Mouse (Mus musculus) forelimb bud, embryonic 11.5 days (tissue): Measurements from ENCODE around the gene Bax.
"Not testable (repeated sequence)": the region's sequence is repeated elsewhere in the genome, so short reads cannot be mapped to it uniquely, and the experiment has no call there.

Experiments
- DNase-seq: peaks from one replicate; pipeline ENCODE4 v3.0.0-alpha.2; 2012; ENCODE audit warnings: low read depth, low spot score

The Bax gene

GRCm38 (mm10) chr7:45481374-45481927, 14.8 kb upstream of the Bax start, which contains the start of gene Tulp2:
Gene Tulp2, plus strand, starts transcription at chr7:45481877.
- no peak for DNase-seq

- not testable (repeated sequence) for DNase-seq
These were observed 13.6 kb upstream of the Bax start for GRCm38 (mm10) chr7:45480310-45480709.

GRCm38 (mm10) chr7:45478774-45479173, 12.1 kb upstream of the Bax start:
- no peak for DNase-seq

GRCm38 (mm10) chr7:45477003-45477402, 10.3 kb upstream of the Bax start:
- DNase-seq = peak; percentile 56

- no peak for DNase-seq
These were observed 9.8 kb upstream of the Bax start for GRCm38 (mm10) chr7:45476453-45476852.

- DNase-seq = no peak
These were observed 8.7 kb upstream of the Bax start for GRCm38 (mm10) chr7:45475291-45475969.

- peak; percentile 74 for DNase-seq
These were observed 4.2 kb upstream of the Bax start for GRCm38 (mm10) chr7:45470869-45471268.

GRCm38 (mm10) chr7:45467090-45467670, 482 bp upstream of the Bax start:
- no peak for DNase-seq

GRCm38 (mm10) chr7:45465549-45465948, 1.1 kb downstream of the Bax start:
- no peak for DNase-seq

GRCm38 (mm10) chr7:45465112-45465511, 1.6 kb downstream of the Bax start:
- no peak for DNase-seq

GRCm38 (mm10) chr7:45463987-45464778, 2.5 kb downstream of the Bax start:
- DNase-seq = no peak

GRCm38 (mm10) chr7:45462868-45463267, 3.8 kb downstream of the Bax start:
- DNase-seq = not testable (repeated sequence)

- no peak for DNase-seq
These were observed 4.4 kb downstream of the Bax start for GRCm38 (mm10) chr7:45462325-45462724.

GRCm38 (mm10) chr7:45461781-45462180, 4.9 kb downstream of the Bax start:
- DNase-seq = no peak

GRCm38 (mm10) chr7:45461326-45461725, 5.4 kb downstream of the Bax start:
- DNase-seq = no peak

GRCm38 (mm10) chr7:45460860-45461314, 5.8 kb downstream of the Bax start:
- DNase-seq = no peak

- DNase-seq = no peak
These were observed 6.3 kb downstream of the Bax start for GRCm38 (mm10) chr7:45460377-45460776.

- DNase-seq = peak; percentile 98
These were observed 7.0 kb downstream of the Bax start, which contains the start of gene Ftl1 for GRCm38 (mm10) chr7:45459564-45460140. Gene Ftl1, minus strand, starts transcription at chr7:45459884.

- DNase-seq = peak; percentile 72
These were observed 7.7 kb downstream of the Bax start for GRCm38 (mm10) chr7:45458748-45459563.

GRCm38 (mm10) chr7:45457204-45458060, 9.3 kb downstream of the Bax start:
- DNase-seq = no peak
